Mouse (Mus musculus) mature B cell (primary cell): ENCODE results near the gene Agmo.

ENCODE experiments used
- in situ Hi-C: fragments of 300-500 bp; cut with MboI; formaldehyde crosslinking; loops from 2 replicates; pipeline ENCODE4 v1.14.3; 2019

Gene Agmo

GRCm38 (mm10) chr12:37434466-37434865 is 193.0 kb downstream of the Agmo start:
- in situ Hi-C loops: no loop called here

- in situ Hi-C loops: no loop called here
Observed at GRCm38 (mm10) chr12:37442486-37443013, 201.1 kb downstream of the Agmo start.

GRCm38 (mm10) chr12:37445255-37445654 is 203.8 kb downstream of the Agmo start:
- in situ Hi-C loops: no loop called here

- in situ Hi-C loops: no loop called here
Observed at GRCm38 (mm10) chr12:37449597-37449996, 208.2 kb downstream of the Agmo start.

- in situ Hi-C loops: no loop called here
Observed at GRCm38 (mm10) chr12:37450366-37451156, 209.1 kb downstream of the Agmo start.

GRCm38 (mm10) chr12:37471631-37472030 is 230.2 kb downstream of the Agmo start:
- in situ Hi-C loops: no loop called here

GRCm38 (mm10) chr12:37476849-37477248 is 235.4 kb downstream of the Agmo start:
- in situ Hi-C loops: no loop called here

GRCm38 (mm10) chr12:37487991-37488390 is 246.6 kb downstream of the Agmo start:
- in situ Hi-C loops: no loop called here

GRCm38 (mm10) chr12:37498871-37499270 is 257.4 kb downstream of the Agmo start:
- in situ Hi-C loops: no loop called here

GRCm38 (mm10) chr12:37507406-37507805 is 266.0 kb downstream of the Agmo start:
- in situ Hi-C loops: no loop called here

GRCm38 (mm10) chr12:37507826-37508225 is 266.4 kb downstream of the Agmo start:
- in situ Hi-C loops: no loop called here

GRCm38 (mm10) chr12:37521772-37522171 is 280.3 kb downstream of the Agmo start:
- in situ Hi-C loops: no loop called here

- in situ Hi-C loops: no loop called here
Observed at GRCm38 (mm10) chr12:37524662-37525061, 283.2 kb downstream of the Agmo start.

- in situ Hi-C loops: no loop called here
Observed at GRCm38 (mm10) chr12:37540994-37541393, 299.6 kb downstream of the Agmo start.

- in situ Hi-C loops: no loop called here
Observed at GRCm38 (mm10) chr12:37558284-37558683, 316.8 kb downstream of the Agmo start.

- in situ Hi-C loops: no loop called here
Observed at GRCm38 (mm10) chr12:37565882-37566596, 324.6 kb downstream of the Agmo start.

GRCm38 (mm10) chr12:37571922-37572321 is 330.5 kb downstream of the Agmo start:
- in situ Hi-C loops: no loop called here

- in situ Hi-C loops: no loop called here
Observed at GRCm38 (mm10) chr12:37582777-37583176, 341.3 kb downstream of the Agmo start.

- in situ Hi-C loops: no loop called here
Observed at GRCm38 (mm10) chr12:37592853-37593252, 351.4 kb downstream of the Agmo start.

- in situ Hi-C loops: no loop called here
Observed at GRCm38 (mm10) chr12:37612837-37613236, 371.4 kb downstream of the Agmo start.

GRCm38 (mm10) chr12:37614769-37615168 is 373.3 kb downstream of the Agmo start:
- in situ Hi-C loops: no loop called here

GRCm38 (mm10) chr12:37624078-37624477 is 382.6 kb downstream of the Agmo start:
- in situ Hi-C loops: no loop called here
